Mouse (Mus musculus) naive thymus-derived CD4-positive, alpha-beta T cell, adult 2 months (primary cell): ENCODE data around the gene Nxph4.
A peak's percentile ranks its signal among the peaks of the same experiment; 100 is the strongest.

ENCODE experiments used
- DNase-seq: peaks from one replicate; pipeline ENCODE4 v3.0.0-alpha.2; 2011; ENCODE audit warnings: low read depth

The Nxph4 gene

GRCm38 (mm10) chr10:127488856-127489255, 45.5 kb downstream of the Nxph4 start:
- no peak for DNase-seq

GRCm38 (mm10) chr10:127485235-127485634, 49.1 kb downstream of the Nxph4 start:
- DNase-seq, result no peak

GRCm38 (mm10) chr10:127480833-127481813, 53.2 kb downstream of the Nxph4 start:
- no peak for DNase-seq

- peak; percentile 36 for DNase-seq
Measured at GRCm38 (mm10) chr10:127479131-127479530, 55.2 kb downstream of the Nxph4 start.

GRCm38 (mm10) chr10:127477301-127477700, 57.1 kb downstream of the Nxph4 start:
- no peak for DNase-seq

- no peak for DNase-seq
Measured at GRCm38 (mm10) chr10:127476541-127476940, 57.8 kb downstream of the Nxph4 start.
